Mouse (Mus musculus): ENCODE results near the gene Tenm2.

DNA sequence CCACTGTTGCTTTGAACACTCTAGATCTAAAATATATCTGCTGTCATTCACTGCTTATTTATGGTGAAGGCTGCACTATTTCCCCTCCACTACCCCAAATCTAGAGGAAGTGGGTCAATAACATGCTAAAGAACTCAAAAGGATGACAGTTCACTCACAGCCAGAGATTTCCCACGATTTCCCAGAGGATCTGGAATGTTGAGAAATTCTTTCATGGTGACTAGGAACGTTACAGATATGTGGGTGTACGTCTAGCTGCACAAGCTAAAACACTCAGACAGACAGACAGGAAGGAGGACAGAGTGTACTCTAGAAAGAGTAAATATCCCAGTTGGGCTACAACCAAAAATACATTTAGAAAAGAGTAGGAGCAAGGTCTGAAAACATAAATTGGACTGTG lies 384.1 kb downstream of the Tenm2 start:
- TF ChIP-seq CTCF (IDR thresholded peaks at IDR 0.05; ENCODE audit: low read depth) = no peak
- TF ChIP-seq EP300 (IDR thresholded peaks at IDR 0.05; ENCODE audit: low read depth) = no peak
